Mouse (Mus musculus) midbrain, embryonic 14.5 days (tissue): ENCODE results near the gene Serinc5. TPM values are rescaled to one million over a fixed set of nuclear protein-coding genes. Genes with fewer than 3 reads are reported as not detected.

Experiments
- polyA plus RNA-seq: library from polyadenylated mRNA; unstranded; fragments of >200 nt; fragmentation: Nextera tagmentation; extraction: Ambion mirVana; gene quantifications from 2 replicates; pipeline ENCODE4 v1.2.1, GENCODE M21; 2014

The Serinc5 gene
- polyA plus RNA-seq, 1 experiment from 2014 or later = 15.4 TPM

Other genes with a start within 250 kb of the Serinc5 start
- gene Ankrd34b, start 185.2 kb upstream of the Serinc5 start, polyA plus RNA-seq = 1.5 and 2.3 TPM in 2 replicates
- gene Fam151b, start 127.1 kb upstream of the Serinc5 start, polyA plus RNA-seq = 0.24 and 0.32 TPM in 2 replicates
- gene Zfyve16, start 80.2 kb upstream of the Serinc5 start, polyA plus RNA-seq = 12.3 and 13.8 TPM in 2 replicates
- not detected in 2 replicates for gene Spz1, start 34.9 kb upstream of the Serinc5 start, polyA plus RNA-seq
- 0.19 and 2.9 TPM in 2 replicates for gene Thbs4, start 183.7 kb downstream of the Serinc5 start, polyA plus RNA-seq
- gene Mtx3, start 233.7 kb downstream of the Serinc5 start, polyA plus RNA-seq = 6.7 and 8.4 TPM in 2 replicates